Comparison of ENCODE assay signal across 8 mouse cellular contexts in the genomic region with DNA sequence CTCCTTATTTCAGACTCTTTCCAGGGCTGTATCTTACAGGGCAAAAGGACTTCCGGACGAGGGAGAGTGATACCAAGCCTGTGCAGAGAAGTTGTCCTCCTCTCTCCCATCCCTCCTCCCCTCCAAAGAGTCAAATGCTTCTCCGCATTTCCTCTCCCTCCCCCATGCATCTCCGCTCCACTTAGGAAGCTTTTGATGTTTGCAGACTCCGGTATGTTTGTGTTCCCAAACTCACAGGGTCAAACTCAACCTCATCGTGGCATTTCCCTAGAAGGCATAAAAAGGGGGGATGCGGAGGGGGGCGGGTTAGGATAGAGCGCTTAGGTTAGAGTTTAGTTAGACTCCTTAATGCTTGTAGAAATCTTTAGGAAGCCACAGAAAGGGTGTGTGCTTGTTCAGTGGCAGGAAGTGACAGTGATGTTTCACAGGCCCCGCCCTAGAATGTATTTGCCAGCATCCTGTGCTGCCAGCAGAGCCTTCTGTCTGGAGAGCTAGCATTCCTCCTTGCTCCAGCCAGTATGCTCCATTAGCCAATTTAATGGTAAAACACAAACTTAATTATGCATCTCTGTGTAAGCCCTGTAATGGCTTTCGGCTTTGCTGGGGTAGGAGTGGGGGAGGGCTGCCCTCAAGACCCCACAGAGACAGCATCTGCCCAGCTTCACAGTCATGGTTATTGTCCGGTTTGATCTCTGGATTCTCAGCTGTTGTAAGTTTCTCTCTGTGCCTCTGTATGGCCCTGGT. TPM values are rescaled to one million over a fixed set of nuclear protein-coding genes. Genes with fewer than 3 reads are reported as not detected.
DNase-seq lines count a peak whose midpoint lies in the region; TF ChIP-seq lines count a peak whose summit lies in the region.

No protein-coding gene starts in this region.

- H3K4me3 ChIP-seq in erythroblast, embryonic 14.5 days (replicated peaks), result peak overlapping the region; percentile 52
- H3K4me3 ChIP-seq in megakaryocyte, embryonic 14.5 days (replicated peaks), result peak overlapping the region; percentile 88
- H3K4me3 ChIP-seq in spleen, adult 2 months (ENCODE audit: extremely low read depth, insufficient read depth, insufficient read length), result peak overlapping the region; percentile 60

- intact Hi-C loops in heart, postnatal 10 days (cut with DNase I), result no loop called here

- H3K4me1 ChIP-seq in erythroblast, embryonic 14.5 days (ENCODE audit: control insufficient read depth), result peaks cover 13% of the 10 kb centered on the region
- peaks cover 91% of the 10 kb centered on the region for H3K4me1 ChIP-seq in megakaryocyte, embryonic 14.5 days
- H3K4me1 ChIP-seq in spleen, adult 2 months (ENCODE audit: control insufficient read depth, insufficient read depth, insufficient read length), result peaks cover 3% of the 10 kb centered on the region

- DNase-seq in CD8-positive naive resting alpha-beta T cell, adult 2 months (ENCODE audit: low read depth in 2 of 2, low spot score in 2 of 2), result peak; percentile 52 to 73
- DNase-seq in Muller cell, postnatal 12 days (ENCODE audit: inconsistent ontology term), result peak; percentile 46
- peak; percentile 60 to 64 for DNase-seq in heart, postnatal 10 days
- DNase-seq in layer of hippocampus, adult 9-11 months, result peak; percentile 20
- peak; percentile 34 to 45 for DNase-seq in spleen, adult 2 months (ENCODE audit: low read depth in 1 of 2, low spot score in 2 of 2)
- no peak for DNase-seq in frontal cortex, postnatal 36 days (ENCODE audit: low spot score in 2 of 2)

- H3K9me3 ChIP-seq in erythroblast, embryonic 14.5 days (ENCODE audit: control insufficient read depth, low read length), result no peaks in the 10 kb centered on the region
- no peaks in the 10 kb centered on the region for H3K9me3 ChIP-seq in megakaryocyte, embryonic 14.5 days

- peak; percentile 31; the same call in 1 of the 2 replicates for TF ChIP-seq POLR2A in spleen, adult 2 months (IDR thresholded peaks at IDR 0.05; ENCODE audit: low read depth, low read length)

- H3K36me3 ChIP-seq in erythroblast, embryonic 14.5 days (ENCODE audit: control insufficient read depth), result no peaks in the 10 kb centered on the region
- peaks cover 2% of the 10 kb centered on the region for H3K36me3 ChIP-seq in megakaryocyte, embryonic 14.5 days (replicated peaks; ENCODE audit: low read length)
- H3K36me3 ChIP-seq in spleen, adult 2 months (ENCODE audit: control insufficient read depth, insufficient read depth, low read length), result no peaks in the 10 kb centered on the region

- H3K27me3 ChIP-seq in erythroblast, embryonic 14.5 days (ENCODE audit: control insufficient read depth), result no peaks in the 10 kb centered on the region
- no peaks in the 10 kb centered on the region for H3K27me3 ChIP-seq in megakaryocyte, embryonic 14.5 days (replicated peaks)
- no peaks in the 10 kb centered on the region for H3K27me3 ChIP-seq in spleen, adult 2 months (ENCODE audit: control insufficient read depth, insufficient read depth, low read length)

- H3K27ac ChIP-seq in spleen, adult 2 months (ENCODE audit: insufficient read depth, low read length), result peak overlapping the region; percentile 94

- WGBS in spleen, adult 2 months, result 12% methylated on average over 12 of the region's 12 CpGs

- no peak for TF ChIP-seq CTCF in spleen, adult 2 months (IDR thresholded peaks at IDR 0.05; ENCODE audit: extremely low read depth, insufficient read depth, insufficient read length, insufficient replicate concordance)

RNA-seq across cellular contexts. Expression of gene Depdc1b, which starts 18.6 kb away (rescaled TPM):
- polyA plus RNA-seq in erythroblast, embryonic 14.5 days (2012), result 0.55 and 0.86 TPM in 2 replicates
- total RNA-seq in heart, postnatal 10 days (2021), result 1 to 10 TPM; 2.3 to 2.5 TPM
- 0.65 and 4.7 TPM in 2 replicates for polyA plus RNA-seq in megakaryocyte, embryonic 14.5 days (2012; ENCODE audit: insufficient read depth, low replicate concordance)
- 1.6 and 1.7 TPM in 2 replicates for polyA plus RNA-seq in spleen, adult 2 months (2012; rRNA removed)

Comparison
In these comparisons a context has a peak if more than half of its experiments do, and no peak if none do; other contexts are left out.
1. DNase-seq: peak in CD8-positive naive resting alpha-beta T cell, adult 2 months (2 of 2), Muller cell, postnatal 12 days (single experiment), heart, postnatal 10 days (2 of 2), layer of hippocampus, adult 9-11 months (single experiment) and spleen, adult 2 months (2 of 2); none in frontal cortex, postnatal 36 days (0 of 2).
2. Peak in every context shown above with its lines, with median percentiles within 50 percentile points of each other: H3K4me3 ChIP-seq.